Mouse (Mus musculus): ENCODE data around the gene Fdps.

DNA sequence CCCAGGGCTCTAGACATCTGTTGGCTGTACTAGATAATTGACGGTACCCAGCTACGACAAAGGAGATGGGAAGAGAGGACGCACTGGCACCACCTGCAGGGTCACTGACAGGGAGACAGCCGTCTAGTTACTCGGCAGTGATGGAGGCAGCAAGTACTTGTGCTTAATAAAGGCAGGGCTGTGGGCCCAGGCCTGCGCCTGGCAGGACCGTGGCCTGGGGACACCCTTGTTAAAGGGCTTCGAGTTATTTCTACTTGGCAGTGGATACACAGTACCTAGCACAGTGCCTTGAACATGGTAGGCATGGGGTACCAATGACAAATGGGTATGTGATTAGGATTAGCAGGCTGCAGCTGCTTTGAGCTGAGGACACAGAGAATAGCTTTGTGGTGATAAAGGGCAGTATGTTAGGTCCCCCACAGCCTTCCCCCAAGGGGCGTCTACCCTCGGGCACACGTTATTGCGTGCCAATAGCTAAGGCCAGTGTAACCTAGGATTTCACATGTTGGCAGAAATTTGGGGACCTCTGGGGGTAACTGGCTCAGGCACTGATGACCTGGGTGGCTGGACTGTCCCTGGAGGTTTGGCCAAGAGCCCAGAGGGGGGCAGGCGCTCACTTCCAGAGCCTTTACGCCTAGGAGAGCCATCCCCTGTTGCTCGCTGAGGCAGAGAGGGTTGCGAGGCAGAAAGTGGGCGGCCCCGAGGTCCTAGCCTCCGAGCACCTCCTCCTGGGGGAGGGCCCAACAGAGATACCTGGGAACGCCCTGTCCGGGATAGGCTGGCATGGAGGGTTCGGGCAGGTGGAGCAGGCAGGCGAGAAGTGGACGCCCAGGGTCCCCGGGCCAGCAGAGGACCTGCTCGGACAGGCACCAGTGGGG, 45.6 kb upstream of the Fdps start:
- no peak for TF ChIP-seq CTCF (IDR thresholded peaks at IDR 0.05; ENCODE audit: extremely low read depth, insufficient read depth, low read length)
- no peak for TF ChIP-seq POLR2A (IDR thresholded peaks at IDR 0.05; ENCODE audit: extremely low read depth, insufficient read depth, low read length)
